Mouse (Mus musculus) olfactory bulb, adult 2 months (tissue): ENCODE data around the gene Stradb.

Experiments
- CTCF ChIP-seq: fragments of 200-500 bp; IDR thresholded peaks from 2 replicates; pipeline ENCODE4 v1.5.1; 2012; ENCODE audit warnings: low read depth, mild to moderate bottlenecking, low read length, moderate library complexity; ENCODE audit not compliant: insufficient read depth
- POLR2A ChIP-seq: fragments of 200-500 bp; IDR thresholded peaks from 2 replicates; pipeline ENCODE4 v1.6.1; 2012; ENCODE audit warnings: mild to moderate bottlenecking, low read depth, low read length, moderate library complexity; ENCODE audit not compliant: insufficient read depth

DNA sequence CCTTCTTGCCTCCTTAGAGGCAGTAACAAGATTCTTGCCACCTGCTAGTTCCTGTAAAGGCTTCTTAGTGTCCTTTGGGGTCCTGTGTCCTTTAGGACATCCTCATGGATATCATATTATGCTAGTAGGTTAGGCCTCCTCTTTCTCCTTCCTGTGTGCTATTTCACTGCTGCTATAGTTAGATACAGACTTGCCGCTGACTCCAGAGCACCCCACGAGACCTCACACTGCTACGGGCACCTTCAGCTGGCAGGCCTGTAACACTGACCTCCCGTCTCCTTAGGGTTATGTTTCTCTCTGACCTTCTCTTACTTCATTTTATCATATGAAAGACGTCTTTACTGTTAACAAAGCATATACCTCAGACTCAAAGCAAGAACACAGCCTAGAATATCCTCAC, 11.3 kb downstream of the Stradb start:
- TF ChIP-seq CTCF (no peak), POLR2A (no peak)
